Mouse (Mus musculus) common myeloid progenitor, adult 5-6 weeks (primary cell): ENCODE data around the gene Arhgap24. TPM values are rescaled to one million over a fixed set of nuclear protein-coding genes. Genes with fewer than 3 reads are reported as not detected.

ENCODE experiments used
- ATAC-seq: replicated peaks from 2 replicates; pipeline ENCODE4 v1.8.0; 2016; ENCODE audit warnings: low read depth, mild to moderate bottlenecking, moderate TSS enrichment, inconsistent platforms; ENCODE audit not compliant: poor library complexity, severe bottlenecking
- total RNA-seq: library from RNA; stranded (forward); fragments of 200-1000, 187-1606 nt; gene quantifications from 2 replicates; pipeline ENCODE4 v1.2.3, GENCODE M21; 2017

Arhgap24 gene
- total RNA-seq, 1 experiment from 2014 or later: 0.91 TPM

- ATAC-seq: peak; percentile 94
These were observed 16.0 kb downstream of the Arhgap24 start for GRCm38 (mm10) chr5:102497205-102497604.

GRCm38 (mm10) chr5:102498747-102499146 is 17.6 kb downstream of the Arhgap24 start:
- ATAC-seq: peak; percentile 80

GRCm38 (mm10) chr5:102502333-102502732 is 21.1 kb downstream of the Arhgap24 start:
- peak; percentile 87 for ATAC-seq

GRCm38 (mm10) chr5:102503066-102503465 is 21.9 kb downstream of the Arhgap24 start:
- no peak for ATAC-seq

GRCm38 (mm10) chr5:102503868-102504267 is 22.7 kb downstream of the Arhgap24 start:
- no peak for ATAC-seq

GRCm38 (mm10) chr5:102504557-102504956 is 23.4 kb downstream of the Arhgap24 start:
- no peak for ATAC-seq

GRCm38 (mm10) chr5:102508162-102508561 is 27.0 kb downstream of the Arhgap24 start:
- 0 out of 2 replicates have a peak, but pooled peaks have one; percentile 25 for ATAC-seq

GRCm38 (mm10) chr5:102509381-102509780 is 28.2 kb downstream of the Arhgap24 start:
- no peak for ATAC-seq

GRCm38 (mm10) chr5:102511651-102512050 is 30.5 kb downstream of the Arhgap24 start:
- ATAC-seq: no peak

GRCm38 (mm10) chr5:102515496-102515895 is 34.3 kb downstream of the Arhgap24 start:
- no peak for ATAC-seq

- no peak for ATAC-seq
These were observed 39.3 kb downstream of the Arhgap24 start for GRCm38 (mm10) chr5:102520506-102520905.

- no peak for ATAC-seq
These were observed 54.1 kb downstream of the Arhgap24 start for GRCm38 (mm10) chr5:102535311-102535710.

GRCm38 (mm10) chr5:102537819-102538218 is 56.6 kb downstream of the Arhgap24 start:
- ATAC-seq: peak; percentile 62; the same call in 1 of the 2 replicates

- ATAC-seq: no peak
These were observed 65.1 kb downstream of the Arhgap24 start for GRCm38 (mm10) chr5:102546296-102546695.

- ATAC-seq: no peak
These were observed 66.6 kb downstream of the Arhgap24 start for GRCm38 (mm10) chr5:102547786-102548185.

GRCm38 (mm10) chr5:102548382-102548781 is 67.2 kb downstream of the Arhgap24 start:
- ATAC-seq: no peak

GRCm38 (mm10) chr5:102550211-102550610 is 69.0 kb downstream of the Arhgap24 start:
- ATAC-seq: no peak

- 0 out of 2 replicates have a peak, but pooled peaks have one; percentile 39 for ATAC-seq
These were observed 69.9 kb downstream of the Arhgap24 start for GRCm38 (mm10) chr5:102550870-102551637.

GRCm38 (mm10) chr5:102552533-102552932 is 71.3 kb downstream of the Arhgap24 start:
- no peak for ATAC-seq

GRCm38 (mm10) chr5:102555958-102556357 is 74.8 kb downstream of the Arhgap24 start:
- no peak for ATAC-seq

GRCm38 (mm10) chr5:102560270-102560669 is 79.1 kb downstream of the Arhgap24 start:
- ATAC-seq: no peak

- ATAC-seq: no peak
These were observed 82.8 kb downstream of the Arhgap24 start for GRCm38 (mm10) chr5:102563971-102564370.
